Mouse (Mus musculus): ENCODE measurements at regions not wholly inside any gene's neighbourhood (a gene's known extent, or its start where the extent isn't known, plus 50 kb on each side); places are given as distances from the start of the nearest gene placed in this dataset.
"Not testable (repeated sequence)": the region's sequence is repeated elsewhere in the genome, so short reads cannot be mapped to it uniquely, and the experiment has no call there.

DNA sequence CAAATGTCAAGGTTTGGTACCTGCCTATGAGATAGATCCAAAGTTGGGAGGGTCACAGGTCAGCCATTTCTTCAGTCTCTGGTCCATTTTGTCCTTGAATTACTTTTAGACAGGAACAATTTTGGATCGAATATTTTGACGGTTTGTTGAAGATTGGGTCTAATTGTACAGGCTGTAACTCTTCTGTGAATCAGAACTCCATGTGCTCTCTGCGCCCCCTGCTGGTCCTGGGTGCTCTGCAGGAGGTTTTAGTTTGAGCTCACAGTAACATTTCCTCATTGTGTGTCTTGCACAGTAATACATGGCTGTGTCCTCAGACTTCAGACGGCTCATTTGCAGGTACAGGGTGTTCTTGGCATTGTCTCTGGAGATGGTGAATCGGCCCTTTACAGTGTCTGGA is 158.1 kb downstream of the Adam6a start:
- not testable (repeated sequence) for DNase-seq (ENCODE audit: low read depth, low spot score)

DNA sequence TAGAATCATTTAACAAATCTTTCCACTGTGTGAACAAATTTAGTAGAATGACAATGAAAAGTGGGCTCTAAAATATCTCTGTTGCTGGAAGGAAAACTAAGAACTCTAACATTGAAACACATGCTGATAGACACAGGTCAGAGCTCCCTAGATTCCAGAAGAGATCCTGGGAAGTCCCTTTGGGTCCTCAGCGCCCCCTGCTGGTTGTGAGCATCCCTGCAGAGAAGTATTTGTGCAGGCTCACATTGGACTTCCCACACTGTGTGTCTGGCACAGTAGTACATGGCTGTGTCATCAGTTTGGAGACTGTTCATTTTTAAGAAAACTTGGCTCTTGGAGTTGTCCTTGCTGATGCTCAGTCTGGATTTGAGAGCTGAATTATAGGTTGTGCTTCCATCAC is 172.7 kb downstream of the Adam6a start:
- not testable (repeated sequence) for DNase-seq (ENCODE audit: low read depth, low spot score)

DNA sequence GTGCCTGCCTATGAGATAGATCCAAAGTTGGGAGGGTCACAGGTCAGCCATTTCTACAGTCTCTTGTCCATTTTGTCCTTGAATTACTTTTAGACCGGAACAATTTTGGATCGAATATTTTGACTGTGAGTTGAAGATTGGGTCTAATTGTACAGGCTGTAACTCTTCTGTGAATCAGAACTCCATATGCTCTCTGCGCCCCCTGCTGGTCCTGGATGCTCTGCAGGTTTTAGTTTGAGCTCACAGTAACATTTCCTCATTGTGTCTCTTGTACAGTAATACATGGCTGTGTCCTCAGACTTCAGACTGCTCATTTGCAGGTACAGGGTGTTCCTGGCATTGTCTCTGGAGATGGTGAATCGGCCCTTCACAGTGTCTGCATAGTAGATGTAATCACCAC is 192.1 kb downstream of the Adam6a start:
- no peak for DNase-seq (ENCODE audit: low read depth, low spot score)

DNA sequence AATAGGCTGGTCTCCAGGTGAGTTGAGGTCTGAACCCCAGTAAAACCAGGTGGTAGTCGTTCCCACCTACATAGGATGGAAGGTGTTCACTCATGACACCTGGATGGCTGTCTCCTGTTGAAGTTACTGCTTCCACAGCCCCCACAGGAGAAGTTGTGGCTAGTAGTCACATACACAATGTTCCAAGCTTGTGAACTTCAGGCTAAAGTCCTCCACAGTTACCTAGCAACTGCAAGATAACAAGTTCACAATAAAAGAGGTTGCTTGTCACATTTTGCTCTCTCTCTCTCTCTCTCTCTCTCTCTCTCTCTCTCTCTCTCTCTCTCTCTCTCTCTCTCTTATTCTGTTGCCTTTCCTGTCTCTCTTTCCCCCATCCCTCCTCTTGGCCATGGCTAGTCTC is 202.6 kb downstream of the Adam6a start:
- DNase-seq (ENCODE audit: low read depth, low spot score): no peak

DNA sequence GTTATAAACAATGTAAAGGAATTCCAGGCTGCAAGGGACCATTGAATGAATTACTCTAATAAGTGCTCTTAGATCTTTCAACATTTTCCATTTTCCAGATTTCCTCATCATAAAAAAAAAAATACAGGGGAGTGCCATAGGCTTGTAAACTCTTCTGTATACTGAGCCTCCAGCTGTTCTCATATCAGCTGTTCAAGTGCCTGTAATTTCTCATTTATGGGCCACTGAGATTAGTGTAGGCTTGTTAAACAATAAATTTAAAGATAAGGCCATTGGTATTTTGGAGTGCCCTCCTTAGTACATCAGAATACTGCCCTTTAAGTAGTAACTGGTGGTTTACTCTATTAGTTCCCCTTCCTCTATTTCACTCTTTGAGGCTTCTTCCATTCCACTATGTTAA is 204.3 kb downstream of the Adam6a start:
- DNase-seq (ENCODE audit: low read depth, low spot score): no peak

- DNase-seq (ENCODE audit: low read depth, low spot score): no peak
Observed at GRCm38 (mm10) chr12:113769587-113769986, 225.9 kb downstream of the Adam6a start.

DNA sequence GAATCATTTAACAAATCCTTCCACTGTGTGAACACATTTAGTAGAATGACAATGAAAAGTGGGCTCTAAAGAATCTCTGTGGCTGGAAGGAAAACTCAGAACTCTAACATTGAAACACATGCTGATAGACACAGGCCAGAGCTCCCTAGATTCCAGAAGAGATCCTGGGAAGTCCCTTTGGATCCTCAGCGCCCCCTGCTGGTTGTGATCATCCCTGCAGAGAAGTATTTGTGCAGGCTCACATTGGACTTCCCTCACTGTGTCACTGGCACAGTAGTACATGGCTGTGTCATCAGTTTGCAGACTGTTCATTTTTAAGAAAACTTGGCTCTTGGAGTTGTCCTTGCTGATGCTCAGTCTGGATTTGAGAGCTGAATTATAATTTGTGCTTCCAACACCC is 252.2 kb downstream of the Adam6a start:
- DNase-seq (ENCODE audit: low read depth, low spot score): not testable (repeated sequence)

DNA sequence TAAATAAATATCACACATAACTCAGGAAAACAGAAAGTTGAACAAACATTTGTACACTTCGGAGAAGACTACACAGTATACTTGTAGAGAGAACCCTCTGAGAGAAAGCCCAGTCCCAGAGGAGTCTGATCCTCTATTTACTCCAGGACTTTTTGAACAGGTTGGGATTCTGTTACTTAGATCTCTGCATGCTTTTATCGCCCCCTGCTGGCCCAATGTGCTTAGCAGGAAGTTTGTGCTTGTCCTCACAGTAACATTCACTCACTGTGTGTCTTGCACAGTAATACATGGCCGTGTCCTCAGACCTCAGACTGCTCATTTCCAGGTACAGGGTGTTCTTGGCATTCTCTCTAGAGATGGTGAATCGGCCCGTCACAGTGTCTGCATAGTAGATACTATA is 282.7 kb downstream of the Adam6a start:
- peak; percentile 0 for DNase-seq (ENCODE audit: low read depth, low spot score)

DNA sequence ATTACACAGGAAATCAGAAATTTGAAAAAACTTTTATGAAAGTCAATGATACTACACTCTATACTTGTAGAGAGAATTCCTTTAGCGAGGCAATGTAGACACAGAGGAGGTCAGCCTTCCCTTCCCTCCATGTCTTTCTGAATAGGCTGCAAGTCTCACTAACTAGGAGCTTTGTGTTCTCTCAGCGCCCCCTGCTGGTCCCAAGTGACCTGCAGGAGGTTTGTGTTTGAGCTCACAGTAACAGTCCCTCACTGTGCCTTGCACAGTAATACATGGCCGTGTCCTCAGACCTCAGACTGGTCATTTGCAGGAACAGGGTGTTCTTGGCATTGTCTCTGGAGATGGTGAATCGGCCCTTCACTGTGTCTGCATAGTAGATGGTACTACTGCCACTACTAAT is 315.2 kb downstream of the Adam6a start:
- DNase-seq (ENCODE audit: low read depth, low spot score): peak; percentile 7

DNA sequence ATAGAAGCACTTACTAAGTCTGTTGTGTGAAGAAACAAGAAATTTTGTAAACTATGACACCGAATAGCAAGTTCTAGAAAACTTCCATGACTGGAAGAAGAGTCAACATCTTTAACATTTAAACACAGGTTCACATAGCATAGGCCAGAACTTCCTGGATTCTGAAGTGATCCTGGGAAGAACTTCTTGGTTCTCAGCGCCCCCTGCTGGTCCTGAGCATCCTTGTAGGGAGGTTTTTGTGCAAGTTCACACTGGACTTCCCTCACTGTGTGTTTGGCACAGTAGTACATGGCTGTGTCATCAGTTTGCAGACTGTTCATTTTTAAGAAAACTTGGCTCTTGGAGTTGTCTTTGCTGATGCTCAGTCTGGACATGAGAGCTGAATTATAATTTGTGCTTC is 335.1 kb downstream of the Adam6a start:
- DNase-seq (ENCODE audit: low read depth, low spot score): peak; percentile 8

- DNase-seq (ENCODE audit: low read depth, low spot score): no peak
Observed at GRCm38 (mm10) chr12:113896152-113896551, 352.4 kb downstream of the Adam6a start.

- no peak for DNase-seq (ENCODE audit: low read depth, low spot score)
Observed at GRCm38 (mm10) chr12:113906459-113906858, 362.8 kb downstream of the Adam6a start.

DNA sequence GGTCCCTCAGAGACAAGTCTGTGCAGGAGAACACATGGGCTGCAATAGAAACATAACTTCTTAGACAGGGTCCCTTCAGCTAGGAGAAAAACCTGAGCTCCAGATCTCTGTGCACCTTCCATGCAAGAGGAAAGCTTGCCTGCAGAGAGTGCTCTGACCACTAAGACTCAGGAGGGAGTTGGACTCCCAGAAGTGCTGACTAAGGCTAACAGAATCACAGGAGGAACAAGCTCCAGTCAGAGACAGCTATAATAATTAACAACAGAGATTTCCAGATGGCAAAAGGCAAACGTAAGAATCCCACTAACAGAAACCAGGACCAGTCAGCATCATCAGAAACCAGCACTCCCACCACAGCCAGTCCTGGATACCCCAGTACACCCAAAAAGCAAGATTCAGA is 364.0 kb downstream of the Adam6a start:
- DNase-seq (ENCODE audit: low read depth, low spot score): no peak

GRCm38 (mm10) chr12:113911770-113912169 is 368.1 kb downstream of the Adam6a start:
- no peak for DNase-seq (ENCODE audit: low read depth, low spot score)

DNA sequence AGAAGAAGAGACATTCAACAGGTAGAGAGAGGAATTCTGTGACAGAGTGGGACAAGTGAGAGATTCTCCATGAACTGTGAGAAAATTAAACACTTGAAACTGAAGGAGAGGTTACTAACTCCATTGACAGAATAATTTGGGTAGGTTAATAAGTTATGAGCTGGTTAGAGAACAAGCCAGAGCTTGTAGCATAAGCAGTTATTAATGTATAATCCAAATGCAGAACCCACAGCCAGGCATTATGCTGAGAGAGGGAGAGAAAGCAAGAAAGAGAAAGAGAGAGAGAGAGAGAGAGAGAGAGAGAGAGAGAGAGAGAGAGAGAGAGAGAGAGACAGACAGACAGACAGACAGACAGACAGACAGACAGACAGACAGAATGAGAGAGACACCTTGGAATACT is 397.0 kb downstream of the Adam6a start:
- DNase-seq (ENCODE audit: low read depth, low spot score): no peak

GRCm38 (mm10) chr12:113943661-113944327 is 400.1 kb downstream of the Adam6a start:
- DNase-seq (ENCODE audit: low read depth, low spot score): not testable (repeated sequence)

- DNase-seq (ENCODE audit: low read depth, low spot score): not testable (repeated sequence)
Observed at GRCm38 (mm10) chr12:113945786-113946185, 402.1 kb downstream of the Adam6a start.

- not testable (repeated sequence) for DNase-seq (ENCODE audit: low read depth, low spot score)
Observed at GRCm38 (mm10) chr12:113948017-113948416, 404.3 kb downstream of the Adam6a start.

- no peak for DNase-seq (ENCODE audit: low read depth, low spot score)
Observed at GRCm38 (mm10) chr12:113974271-113974670, 430.6 kb downstream of the Adam6a start.

DNA sequence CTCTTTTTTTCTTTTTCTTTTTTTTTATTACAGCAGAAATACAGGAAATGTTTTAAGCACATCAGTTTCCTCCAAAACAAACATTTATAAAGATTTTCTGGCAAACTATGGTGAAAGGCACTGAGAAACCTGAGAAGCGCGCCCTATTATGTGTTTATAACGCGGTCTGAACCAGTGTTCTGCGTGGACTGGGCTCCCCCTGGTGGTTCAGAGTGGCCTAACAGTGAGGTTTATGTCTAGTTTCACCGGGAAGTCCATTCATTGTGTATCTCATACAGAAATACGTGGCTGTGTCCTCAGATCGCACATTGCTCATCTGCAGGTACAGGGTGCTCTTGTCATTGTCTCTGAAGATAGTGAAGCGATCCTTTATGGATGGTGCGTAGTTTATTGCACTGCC is 437.9 kb downstream of the Adam6a start:
- DNase-seq (ENCODE audit: low read depth, low spot score): peak; percentile 8

GRCm38 (mm10) chr12:113987233-113987990 is 443.7 kb downstream of the Adam6a start:
- no peak for DNase-seq (ENCODE audit: low read depth, low spot score)

- no peak for DNase-seq (ENCODE audit: low read depth, low spot score)
Observed at GRCm38 (mm10) chr12:113992425-113992824, 448.7 kb downstream of the Adam6a start.

DNA sequence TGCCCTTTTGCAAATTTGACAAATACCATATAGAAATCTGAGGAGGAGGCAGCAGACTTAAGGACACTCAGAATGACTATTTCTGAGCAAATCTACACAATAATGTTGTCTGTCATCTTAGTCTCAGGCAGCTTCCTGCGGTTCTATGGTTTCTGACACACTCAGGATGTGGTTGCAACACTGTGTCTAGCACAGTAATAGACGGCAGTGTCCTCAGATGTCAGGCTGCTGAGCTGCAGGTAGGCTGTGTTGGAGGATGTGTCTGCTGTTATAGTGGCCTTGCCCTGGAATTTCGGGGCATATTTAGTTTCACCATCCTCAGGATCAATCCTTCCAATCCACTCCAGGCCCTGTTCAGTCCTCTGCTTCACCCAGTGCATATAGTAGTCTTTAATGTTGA is 450.6 kb downstream of the Adam6a start:
- DNase-seq (ENCODE audit: low read depth, low spot score): not testable (repeated sequence)

All from embryo, embryonic 11.5 days (tissue).